8 mouse cellular contexts compared by ENCODE assay signal in the genomic region with DNA sequence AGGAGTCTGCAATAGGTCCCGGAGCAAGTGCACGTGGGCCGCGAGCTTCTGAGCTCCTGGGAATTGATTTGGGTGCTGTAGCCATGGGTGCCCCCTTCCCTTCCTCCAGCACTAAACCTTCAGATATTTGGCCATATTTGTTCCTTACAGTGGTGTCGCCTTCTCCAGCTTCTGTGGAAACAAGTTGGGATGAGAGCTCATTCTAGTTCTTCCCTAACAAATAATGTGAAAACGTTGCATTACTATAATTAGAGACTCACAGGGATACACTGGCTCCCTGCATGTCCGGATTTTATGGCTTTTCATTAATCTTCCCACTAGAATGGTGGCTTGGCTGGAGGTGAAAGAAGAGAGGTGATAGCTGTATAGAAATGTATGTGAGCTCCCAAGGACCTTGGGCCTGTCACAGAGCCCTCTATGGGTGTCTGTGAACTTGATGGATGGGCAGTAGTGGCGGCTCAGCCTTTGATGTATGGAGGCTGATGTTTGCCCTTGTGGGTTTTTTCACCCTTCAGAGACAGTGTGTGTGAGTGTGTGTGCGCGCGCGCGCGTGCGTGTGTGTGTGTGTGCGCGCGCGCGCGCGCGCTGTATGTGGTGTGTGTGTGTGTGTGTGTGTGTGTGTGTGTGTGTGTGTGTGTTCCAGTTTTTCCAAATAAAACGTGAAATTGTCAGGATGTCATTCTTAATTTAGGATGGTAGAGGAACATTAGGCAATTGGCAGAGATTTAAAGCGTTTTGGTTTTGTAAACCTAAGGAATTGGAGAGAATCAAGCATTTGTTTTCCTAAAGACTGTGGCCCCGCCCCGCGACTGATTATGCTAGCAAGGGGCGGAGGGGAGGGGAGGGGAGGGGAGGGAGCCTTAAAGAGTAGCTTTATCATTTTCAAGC. TPM values are rescaled to one million over a fixed set of nuclear protein-coding genes. Genes with fewer than 3 reads are reported as not detected.
DNase-seq lines count a peak whose midpoint lies in the region; ATAC-seq and TF ChIP-seq lines count a peak whose summit lies in the region.

No protein-coding gene starts in this region.

- no peak for ATAC-seq in heart, embryonic 15.5 days (replicated peaks; ENCODE audit: insufficient number of reproducible peaks, insufficient read depth, low FRiP score, low read depth)
- peak; percentile 21 for ATAC-seq in midbrain, embryonic 15.5 days (replicated peaks)
- ATAC-seq in erythroid progenitor cell, adult 5-6 weeks (replicated peaks; ENCODE audit: low FRiP score, poor library complexity, severe bottlenecking), result no peak

- H3K9ac ChIP-seq in heart, embryonic 15.5 days, result peak overlapping the region; percentile 56; the same call in 1 of the 2 replicates
- peak overlapping the region; percentile 91 for H3K9ac ChIP-seq in midbrain, embryonic 15.5 days

- H3K27ac ChIP-seq in testis, adult 2 months (ENCODE audit: control insufficient read depth, insufficient read depth, low read depth, low read length), result peak overlapping the region; percentile 71
- H3K27ac ChIP-seq in heart, embryonic 15.5 days, result no peak overlapping the region
- H3K27ac ChIP-seq in midbrain, embryonic 15.5 days, result peak overlapping the region; percentile 92

- WGBS in heart, embryonic 15.5 days, result 1% methylated on average over 29 of the region's 29 CpGs
- under 1% methylated on average over 29 of the region's 29 CpGs for WGBS in midbrain, embryonic 15.5 days

- peak overlapping the region; percentile 98 for H3K4me2 ChIP-seq in heart, embryonic 15.5 days
- H3K4me2 ChIP-seq in midbrain, embryonic 15.5 days, result peak overlapping the region; percentile 85

- intact Hi-C loops in left cerebral cortex, postnatal 36 days (cut with DNase I), result loop anchor here (5.0 to 10.0 kb wide), 3 partner anchors 102 to 324 kb away; no protein-coding TSS in a partner anchor

- DNase-seq in testis, postnatal 14 days (ENCODE audit: low spot score), result no peak
- peak; percentile 68 for DNase-seq in cerebellum, adult 9-10 months
- peak; percentile 42 to 43 for DNase-seq in left cerebral cortex, postnatal 36 days (ENCODE audit: low spot score in 2 of 2)
- DNase-seq in urinary bladder, postnatal 14 days (ENCODE audit: low spot score), result no peak

- H3K4me1 ChIP-seq in testis, adult 2 months (ENCODE audit: control insufficient read depth, insufficient read depth, low read length), result peaks cover 18% of the 10 kb centered on the region
- peaks cover 21% of the 10 kb centered on the region for H3K4me1 ChIP-seq in heart, embryonic 15.5 days (replicated peaks)
- peaks cover 23% of the 10 kb centered on the region for H3K4me1 ChIP-seq in midbrain, embryonic 15.5 days

- H3K9me3 ChIP-seq in heart, embryonic 15.5 days (replicated peaks), result no peaks in the 10 kb centered on the region
- no peaks in the 10 kb centered on the region for H3K9me3 ChIP-seq in midbrain, embryonic 15.5 days

- H3K4me3 ChIP-seq in testis, adult 2 months (ENCODE audit: control insufficient read depth, low read depth, low read length), result peak overlapping the region; percentile 91
- H3K4me3 ChIP-seq in heart, embryonic 15.5 days, result peak overlapping the region; percentile 67
- peak overlapping the region; percentile 92 for H3K4me3 ChIP-seq in midbrain, embryonic 15.5 days

- TF ChIP-seq POLR2A in testis, adult 2 months (IDR thresholded peaks at IDR 0.05; ENCODE audit: control insufficient read depth, low read depth, low read length), result no peak

- H3K27me3 ChIP-seq in testis, adult 2 months (ENCODE audit: control insufficient read depth, insufficient read depth, low read length), result no peaks in the 10 kb centered on the region
- peaks cover 49% of the 10 kb centered on the region for H3K27me3 ChIP-seq in heart, embryonic 15.5 days
- peaks cover 3% of the 10 kb centered on the region for H3K27me3 ChIP-seq in midbrain, embryonic 15.5 days (replicated peaks)

- H3K36me3 ChIP-seq in testis, adult 2 months (ENCODE audit: control insufficient read depth, insufficient read depth, low read length), result no peaks in the 10 kb centered on the region
- no peaks in the 10 kb centered on the region for H3K36me3 ChIP-seq in heart, embryonic 15.5 days
- no peaks in the 10 kb centered on the region for H3K36me3 ChIP-seq in midbrain, embryonic 15.5 days (replicated peaks)

- no peak for TF ChIP-seq CTCF in testis, adult 2 months (IDR thresholded peaks at IDR 0.05; ENCODE audit: control insufficient read depth, insufficient read depth, insufficient replicate concordance, low read depth, low read length)

RNA-seq across cellular contexts. Expression of gene Arhgap20, which starts 1.3 kb away (rescaled TPM):
- polyA plus RNA-seq in testis, adult 2 months (2012; rRNA removed), result 6.8 and 10.1 TPM in 2 replicates
- 1.5 and 1.9 TPM in 2 replicates for polyA plus RNA-seq in heart, embryonic 15.5 days (2015; fragmentation: Nextera tagmentation; extraction: Ambion mirVana)
- 10 to 100 TPM; 83.9 to 87.7 TPM for total RNA-seq in left cerebral cortex, postnatal 36 days (2021)
- polyA plus RNA-seq in midbrain, embryonic 15.5 days (2015; fragmentation: Nextera tagmentation; extraction: Ambion mirVana), result 18.3 and 19.4 TPM in 2 replicates
- total RNA-seq in erythroid progenitor cell, adult 5-6 weeks (2015; ENCODE audit: low replicate concordance), result 0.36 TPM in 1 of 2 replicates, not detected in the other
- total RNA-seq in erythroid progenitor cell, adult 5-6 weeks (2017; ENCODE audit: low replicate concordance), result not detected in 2 replicates

Comparison
In these comparisons a context has a peak if more than half of its experiments do, and no peak if none do; other contexts are left out.
1. DNase-seq: peak in cerebellum, adult 9-10 months (single experiment) and left cerebral cortex, postnatal 36 days (2 of 2); none in testis, postnatal 14 days (single experiment) and urinary bladder, postnatal 14 days (single experiment).
2. Peak in every context shown above with its lines, with median percentiles within 50 percentile points of each other: H3K4me3 ChIP-seq.